Mouse (Mus musculus): ENCODE measurements around the gene Mybpc2.
A peak's percentile ranks its signal among the peaks of the same experiment; 100 is the strongest.

The Mybpc2 gene

DNA sequence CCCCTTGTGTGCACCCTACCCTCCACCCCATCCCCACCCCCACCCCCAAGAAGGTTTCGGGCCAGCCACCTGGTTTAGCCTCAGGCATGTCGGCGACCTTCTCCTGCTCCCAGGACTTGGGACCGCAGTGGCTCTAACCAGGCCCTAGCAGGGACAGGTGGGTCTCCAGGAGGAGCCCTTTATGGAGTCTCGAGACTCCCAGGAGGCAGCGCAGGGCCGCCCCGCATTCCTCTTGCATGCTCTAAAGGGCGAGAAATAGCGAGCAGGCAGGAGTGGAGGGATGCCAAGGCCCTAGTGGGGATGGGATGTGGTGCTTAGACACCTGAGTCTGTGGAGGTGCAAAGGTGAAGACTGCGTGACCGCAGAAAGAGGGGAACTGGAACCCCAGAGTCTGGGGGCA, at the start of gene Mybpc2:
Gene Mybpc2, minus strand, starts transcription at position 155 of the 400 bp plus-strand sequence.
- DNase-seq (ENCODE audit: low spot score) = no peak

DNA sequence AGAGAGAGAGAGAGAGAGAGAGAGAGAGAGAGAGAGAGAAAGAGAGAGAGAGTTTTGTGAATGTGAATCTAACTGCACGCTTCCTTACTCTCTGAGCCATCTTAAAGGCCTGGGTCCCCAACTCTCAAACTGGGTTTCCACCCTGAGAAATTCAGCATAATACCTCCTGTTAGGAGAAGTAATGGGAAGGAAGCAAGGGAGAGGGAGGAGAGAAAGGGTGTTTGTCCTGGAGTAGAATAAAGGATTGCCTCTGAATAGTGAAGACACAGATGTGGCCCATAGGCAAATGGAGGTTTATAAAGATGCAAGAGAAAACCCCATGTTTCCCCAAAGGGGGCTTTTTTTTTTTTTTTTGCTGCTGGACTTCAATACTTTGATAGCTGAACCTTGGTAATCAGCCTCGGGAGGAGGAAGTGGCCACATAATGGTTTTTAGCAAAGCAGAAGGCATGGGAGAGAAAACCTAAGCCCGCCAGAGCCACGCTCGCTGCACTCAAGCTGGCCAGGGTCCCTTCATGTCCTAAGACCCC, 48.6 kb upstream of the Mybpc2 start:
- DNase-seq (ENCODE audit: low spot score) = no peak

DNA sequence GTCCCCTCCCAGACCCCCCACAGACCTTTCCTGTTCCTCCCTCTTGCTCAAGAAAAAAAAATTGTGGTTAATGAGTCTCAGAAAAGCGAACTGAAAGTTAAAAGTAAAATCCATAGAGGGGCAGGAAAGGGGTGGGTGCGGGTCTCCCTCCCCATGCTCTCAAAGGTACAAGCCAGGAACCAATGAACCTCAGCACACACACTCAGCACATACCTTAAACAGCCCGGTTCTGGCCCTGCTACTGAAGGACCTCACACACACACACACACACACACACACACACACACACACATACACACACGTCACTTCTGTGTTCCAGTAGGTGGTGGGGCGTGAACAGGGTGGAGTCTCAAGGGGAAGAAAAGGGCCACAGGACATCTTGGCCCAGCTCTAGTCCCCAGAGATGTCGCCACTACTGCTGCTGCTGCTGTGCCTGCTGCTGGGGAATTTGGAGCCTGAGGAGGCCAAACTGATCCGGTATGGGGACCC, 47.8 kb upstream of the Mybpc2 start, which contains the start of gene Napsa:
Gene Napsa, plus strand, starts transcription at position 168 of the 489 bp plus-strand sequence.
- DNase-seq (ENCODE audit: low spot score) = no peak

DNA sequence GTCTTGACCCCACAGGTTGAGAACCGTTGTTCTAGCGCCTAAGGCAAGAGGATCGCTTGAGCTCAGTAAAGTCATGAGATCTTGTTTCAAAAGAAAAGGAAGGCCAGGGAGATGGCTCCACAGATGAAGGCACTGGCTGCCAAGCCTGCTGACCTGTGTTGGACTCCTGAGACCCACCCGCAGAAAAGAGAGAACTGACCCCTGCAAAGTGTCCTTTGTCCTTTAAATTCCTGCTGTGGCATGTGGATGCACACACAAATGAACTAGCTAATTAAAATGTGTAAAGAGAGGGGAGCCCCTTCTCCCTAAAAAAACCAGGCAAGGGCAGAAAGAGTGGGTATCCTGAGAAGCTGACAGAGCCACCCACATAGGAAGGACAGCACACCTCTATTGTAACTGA, 47.4 kb upstream of the Mybpc2 start:
- no peak for DNase-seq (ENCODE audit: low spot score)

DNA sequence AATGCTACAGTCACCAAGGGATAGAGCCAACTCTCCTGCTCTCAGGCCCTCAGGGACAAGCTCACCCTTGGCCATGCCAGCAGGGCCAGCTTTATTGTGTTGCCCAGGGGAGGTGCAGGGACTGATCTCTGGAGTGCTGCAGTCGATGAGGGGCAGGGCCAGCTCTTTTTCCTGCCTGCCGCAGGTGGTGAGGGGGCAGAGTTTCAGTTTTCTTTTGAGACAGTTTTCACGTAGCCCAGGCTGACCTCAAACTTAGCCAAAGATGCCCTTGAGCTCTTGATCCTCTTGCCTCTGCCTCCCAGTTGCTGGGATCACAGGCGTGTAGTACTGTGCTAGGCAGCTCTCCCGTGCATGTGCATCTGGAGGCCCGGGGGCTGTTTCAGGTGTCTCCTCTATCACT, 46.5 kb upstream of the Mybpc2 start:
- no peak for DNase-seq (ENCODE audit: low spot score)

DNA sequence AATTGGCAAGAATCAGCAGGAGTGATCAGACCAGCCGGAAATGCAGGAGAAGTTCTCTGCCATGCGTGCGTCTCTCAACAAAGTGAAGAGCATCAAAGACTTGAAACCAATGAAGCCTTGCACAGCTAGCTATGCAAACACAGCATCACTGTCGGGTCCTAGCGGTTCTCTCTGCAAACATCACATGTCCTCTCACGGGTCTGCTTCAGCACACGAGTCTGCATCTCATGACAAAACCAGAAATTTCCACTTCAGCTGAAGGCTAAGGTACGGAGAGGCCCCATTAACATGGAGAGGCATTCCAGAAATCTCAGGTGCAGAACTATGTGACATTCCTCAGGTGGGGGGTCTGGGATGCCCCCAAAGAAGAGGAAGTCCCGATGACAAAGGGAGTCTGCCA, 44.3 kb upstream of the Mybpc2 start:
- no peak for DNase-seq (ENCODE audit: low spot score)

DNA sequence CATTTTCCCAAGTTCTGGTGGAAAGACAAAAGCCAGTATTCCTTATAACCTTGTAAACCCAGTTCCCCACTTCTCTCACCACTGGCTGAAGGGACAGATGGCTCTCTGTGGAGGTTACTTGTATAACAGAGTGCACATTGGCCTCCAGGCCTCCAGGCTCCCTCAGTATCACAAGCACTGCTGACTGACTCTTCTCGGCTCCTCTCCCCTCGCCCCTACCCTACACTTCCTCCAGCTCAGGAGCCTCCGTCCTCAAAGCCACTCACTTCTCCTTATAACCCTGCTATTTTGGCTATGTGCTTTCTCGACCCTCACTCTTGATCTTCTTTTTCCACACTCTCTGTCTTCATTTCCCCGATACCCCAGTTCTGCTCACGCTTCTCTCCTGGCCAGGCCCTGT, 41.0 kb upstream of the Mybpc2 start:
- no peak for DNase-seq (ENCODE audit: low spot score)

DNA sequence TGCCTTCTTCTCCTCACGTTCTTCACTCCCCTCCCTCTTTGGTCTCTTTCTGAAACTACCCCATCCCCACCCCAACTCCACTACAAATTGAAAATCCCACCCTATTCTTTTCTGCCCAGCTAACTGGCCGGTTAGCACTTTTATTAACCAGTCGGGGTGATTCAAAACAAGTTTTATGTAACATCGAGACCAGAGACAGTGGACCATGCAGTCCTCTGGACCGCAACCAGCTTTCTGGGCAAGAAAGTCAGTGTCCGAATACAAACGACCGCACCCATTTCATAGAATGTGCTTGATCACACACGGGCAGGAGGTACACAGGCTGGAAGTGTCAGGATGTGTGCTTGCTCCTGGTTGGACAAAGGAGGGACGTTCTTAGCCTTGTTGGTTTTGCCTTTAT, 40.0 kb upstream of the Mybpc2 start:
- no peak for DNase-seq (ENCODE audit: low spot score)

DNA sequence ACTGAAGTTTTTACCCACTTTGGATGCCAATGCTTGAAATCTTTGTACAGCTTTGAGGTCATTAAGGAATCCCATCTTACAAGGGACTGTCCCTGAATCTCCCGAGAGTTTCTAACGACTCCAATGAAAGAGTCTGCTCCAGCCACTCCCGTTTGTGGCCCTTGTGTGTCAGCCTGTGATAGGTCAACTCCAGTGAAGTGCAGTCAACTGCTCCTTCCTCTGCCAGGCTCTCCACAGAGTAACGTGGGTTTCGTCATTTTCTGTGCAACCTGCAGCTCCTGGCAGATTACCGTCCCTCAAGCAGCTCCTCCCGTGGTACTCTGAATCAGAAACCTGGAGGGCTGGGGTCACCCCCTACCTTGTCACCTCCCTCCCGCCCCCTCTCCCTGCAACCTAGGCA, 38.8 kb upstream of the Mybpc2 start:
- DNase-seq (ENCODE audit: low spot score) = no peak

DNA sequence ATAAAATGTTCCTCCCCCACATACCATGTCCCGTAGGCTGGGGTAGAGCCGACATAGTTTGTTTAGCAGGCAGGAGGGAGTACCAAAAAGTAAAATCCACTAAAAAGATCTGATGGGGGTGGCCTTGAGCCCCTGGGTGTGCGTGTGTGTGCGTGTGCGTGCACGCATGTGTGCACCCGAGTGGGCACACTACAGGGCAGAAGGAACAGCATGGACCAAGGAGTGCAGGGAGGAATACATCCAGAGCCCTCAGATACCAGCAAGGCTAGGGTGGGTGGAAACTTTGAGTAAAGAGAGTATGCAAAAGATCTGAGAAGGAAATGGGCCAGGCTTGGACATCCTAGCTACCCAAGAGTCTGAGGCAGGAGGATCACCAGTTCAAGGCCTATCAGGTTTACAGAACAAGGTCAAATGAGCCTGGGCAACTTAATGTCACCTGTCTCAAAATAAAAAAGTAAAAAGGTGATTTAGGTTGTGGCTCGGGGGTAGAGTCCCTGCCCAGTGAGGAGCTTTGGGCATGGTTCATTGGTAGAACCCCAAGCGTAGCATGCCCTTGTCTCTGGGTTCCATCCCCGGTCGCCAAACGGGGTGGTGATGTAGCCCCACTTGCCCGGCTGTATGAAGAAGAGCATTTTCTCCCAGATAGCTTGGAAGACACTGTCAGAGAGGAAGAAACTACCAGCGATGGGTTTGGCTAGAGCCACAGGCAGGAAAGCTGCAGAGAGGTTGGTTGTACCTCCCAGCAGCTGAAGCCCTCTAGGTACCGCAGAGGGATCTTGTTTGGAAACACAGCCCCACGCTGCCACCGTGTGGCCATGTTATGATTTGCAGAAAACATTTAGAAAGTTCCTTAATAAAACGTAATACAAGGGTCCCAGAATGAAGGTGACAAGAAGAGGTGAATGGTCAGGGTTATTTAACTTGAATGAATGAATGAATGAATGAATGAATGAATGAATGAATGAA, 36.3 kb upstream of the Mybpc2 start:
- peak; percentile 89 for DNase-seq (ENCODE audit: low spot score)

DNA sequence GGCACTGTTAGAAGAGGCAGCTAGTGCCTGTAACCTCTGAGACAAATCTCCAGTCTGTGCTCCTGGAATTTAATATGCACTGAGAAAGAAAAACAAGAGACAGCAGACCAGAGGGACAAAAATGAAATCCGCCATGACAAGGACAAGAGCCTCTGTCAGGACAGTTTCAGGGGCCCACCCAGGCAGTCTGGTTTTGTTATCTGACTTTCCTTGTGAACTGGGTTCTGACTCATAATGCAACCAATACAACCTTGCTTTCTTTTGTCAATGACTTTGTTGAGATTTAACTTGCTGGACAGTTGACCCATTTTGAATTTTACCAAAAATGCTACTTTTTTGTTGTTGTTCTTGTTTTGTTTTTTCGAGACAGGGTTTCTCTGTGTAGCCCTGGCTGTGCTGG, 33.2 kb upstream of the Mybpc2 start:
- DNase-seq (ENCODE audit: low spot score) = no peak

DNA sequence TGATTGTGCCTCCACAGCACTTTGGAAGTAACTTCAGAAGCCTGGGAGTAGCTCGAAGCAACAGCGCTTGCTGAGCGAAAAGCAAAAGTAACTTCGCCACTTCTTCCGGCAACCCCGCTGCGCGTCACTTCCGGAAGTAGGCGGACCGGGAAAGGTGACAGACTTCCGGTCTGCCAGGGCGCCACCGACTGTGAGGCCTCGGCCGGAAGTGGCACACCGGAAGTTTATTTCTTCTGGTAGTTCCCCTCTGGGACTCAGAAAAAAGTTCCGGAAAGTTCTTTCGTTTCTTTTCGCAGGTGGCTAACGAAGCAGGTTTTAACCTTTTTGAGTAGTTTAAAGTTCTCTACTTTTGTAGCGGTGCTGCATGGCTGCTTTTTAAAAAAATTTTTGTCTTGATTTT, 29.4 kb upstream of the Mybpc2 start, which contains the start of gene Nr1h2:
Gene Nr1h2, minus strand, starts transcription at position 126 of the 400 bp plus-strand sequence.
- DNase-seq (ENCODE audit: low spot score) = peak; percentile 97

DNA sequence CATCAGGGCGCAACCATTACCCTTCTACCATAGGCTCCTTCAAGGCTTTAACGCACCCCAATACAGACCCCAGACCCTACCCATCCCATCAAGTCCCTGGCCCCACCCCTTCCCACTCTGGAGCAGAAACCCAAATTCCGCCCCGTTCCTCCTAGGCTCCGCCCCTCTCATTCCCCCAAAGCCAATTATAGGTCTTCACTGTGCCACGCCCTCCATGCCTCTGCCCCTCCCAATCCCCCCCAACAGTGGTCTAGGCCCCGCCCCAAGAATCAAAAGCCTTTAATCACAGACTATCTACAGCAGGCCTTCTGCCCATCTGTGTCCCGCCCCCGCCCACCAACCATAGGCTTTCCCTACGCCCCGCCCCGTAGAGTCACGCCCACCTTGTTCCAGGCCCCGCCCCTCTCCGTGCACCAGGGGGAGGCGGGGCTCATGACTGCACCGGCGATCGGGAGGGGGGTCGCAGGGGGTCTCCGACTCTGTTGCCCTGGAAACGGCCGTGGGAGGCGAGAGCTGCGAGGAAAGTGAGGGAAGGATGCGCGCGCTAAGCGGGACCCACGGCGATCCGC, 28.8 kb upstream of the Mybpc2 start:
- peak; percentile 93 for DNase-seq (ENCODE audit: low spot score)

DNA sequence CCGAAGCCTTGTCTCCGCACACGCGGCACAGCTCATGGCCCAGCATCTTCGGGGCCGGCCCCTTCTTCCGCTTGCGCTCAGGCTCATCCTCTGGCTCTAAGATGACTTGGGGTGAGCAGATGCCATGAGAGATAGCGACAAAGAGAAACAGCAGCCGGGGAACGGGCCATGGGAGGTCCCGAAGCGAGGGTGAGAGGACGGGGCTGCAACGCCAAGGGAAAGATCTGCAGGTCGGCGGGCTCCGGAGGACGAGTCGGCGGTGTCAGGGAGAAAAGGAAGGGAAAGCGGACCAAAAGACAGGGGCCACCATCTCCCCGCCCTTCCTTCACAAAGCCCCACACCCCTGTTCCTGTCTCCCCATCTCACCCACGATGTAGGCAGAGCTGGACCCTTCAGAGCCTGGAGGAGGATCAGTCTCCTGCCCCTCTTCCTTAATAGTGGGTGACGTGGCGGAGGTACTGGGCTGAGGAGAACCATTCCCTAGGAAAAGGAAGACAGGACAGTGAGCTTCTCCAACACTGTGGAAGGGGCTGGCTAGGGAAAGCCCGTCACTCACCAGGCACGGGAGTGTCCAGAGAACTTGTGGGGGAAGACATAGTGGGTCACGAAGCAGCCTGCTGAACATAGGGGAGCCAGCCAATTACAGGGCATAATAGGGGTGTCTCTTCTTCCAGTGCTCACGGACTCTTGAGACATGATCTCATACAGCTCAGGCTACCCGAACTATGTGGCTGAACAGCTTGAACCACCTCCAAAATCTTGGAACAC, 27.9 kb upstream of the Mybpc2 start:
- no peak for DNase-seq (ENCODE audit: low spot score)

DNA sequence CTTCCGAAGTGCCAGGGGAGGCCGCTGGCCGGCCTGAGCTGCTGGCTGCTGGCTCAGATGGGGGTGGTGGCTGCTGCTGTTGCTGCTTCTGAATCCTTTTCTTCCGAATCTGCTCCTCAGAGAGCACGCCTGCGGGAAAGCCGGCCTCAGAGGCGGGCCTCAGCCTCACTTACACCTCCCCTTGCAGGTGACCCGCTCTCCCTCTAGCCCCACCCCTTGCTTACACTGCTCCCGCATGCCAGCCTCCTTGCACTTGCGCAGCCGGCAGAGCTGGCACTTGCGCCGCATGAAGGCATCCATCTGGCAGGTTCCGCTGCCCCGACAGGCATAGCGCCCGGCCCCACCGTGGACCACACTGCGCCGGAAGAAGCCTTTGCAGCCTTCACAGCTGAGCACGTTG, 27.3 kb upstream of the Mybpc2 start:
- no peak for DNase-seq (ENCODE audit: low spot score)

DNA sequence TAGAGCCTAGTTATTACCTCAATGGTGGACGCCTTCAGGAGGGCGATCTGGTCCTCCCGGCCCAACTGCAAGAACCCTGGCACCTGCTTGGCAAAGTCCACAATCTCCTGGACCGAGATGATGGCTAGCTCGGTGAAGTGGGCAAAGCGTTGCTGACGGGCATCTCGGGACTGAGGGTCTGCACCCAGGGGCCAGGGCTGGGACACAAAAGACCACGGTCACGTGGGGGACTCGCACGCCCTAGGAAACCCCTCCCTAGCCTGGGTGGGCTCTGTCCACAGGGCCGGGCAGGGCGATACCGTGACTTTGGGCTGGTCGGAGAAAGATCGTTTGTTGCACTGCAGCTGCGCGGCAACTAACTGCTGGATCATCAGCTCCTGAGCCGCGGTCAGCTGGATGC, 26.8 kb upstream of the Mybpc2 start:
- DNase-seq (ENCODE audit: low spot score) = no peak

DNA sequence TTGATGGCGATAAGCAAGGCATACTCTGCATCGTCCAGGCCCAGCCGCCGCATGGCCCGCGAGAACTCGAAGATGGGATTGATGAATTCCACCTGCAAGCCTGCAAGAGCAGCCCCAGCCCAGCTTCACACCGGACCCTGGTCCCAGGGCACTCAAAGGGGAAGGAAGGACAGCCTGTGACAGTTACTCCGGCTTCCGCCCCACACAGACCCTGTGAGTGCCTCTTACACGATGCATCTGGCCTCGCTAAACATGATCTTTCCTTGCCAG, 25.9 kb upstream of the Mybpc2 start:
- no peak for DNase-seq (ENCODE audit: low spot score)

DNA sequence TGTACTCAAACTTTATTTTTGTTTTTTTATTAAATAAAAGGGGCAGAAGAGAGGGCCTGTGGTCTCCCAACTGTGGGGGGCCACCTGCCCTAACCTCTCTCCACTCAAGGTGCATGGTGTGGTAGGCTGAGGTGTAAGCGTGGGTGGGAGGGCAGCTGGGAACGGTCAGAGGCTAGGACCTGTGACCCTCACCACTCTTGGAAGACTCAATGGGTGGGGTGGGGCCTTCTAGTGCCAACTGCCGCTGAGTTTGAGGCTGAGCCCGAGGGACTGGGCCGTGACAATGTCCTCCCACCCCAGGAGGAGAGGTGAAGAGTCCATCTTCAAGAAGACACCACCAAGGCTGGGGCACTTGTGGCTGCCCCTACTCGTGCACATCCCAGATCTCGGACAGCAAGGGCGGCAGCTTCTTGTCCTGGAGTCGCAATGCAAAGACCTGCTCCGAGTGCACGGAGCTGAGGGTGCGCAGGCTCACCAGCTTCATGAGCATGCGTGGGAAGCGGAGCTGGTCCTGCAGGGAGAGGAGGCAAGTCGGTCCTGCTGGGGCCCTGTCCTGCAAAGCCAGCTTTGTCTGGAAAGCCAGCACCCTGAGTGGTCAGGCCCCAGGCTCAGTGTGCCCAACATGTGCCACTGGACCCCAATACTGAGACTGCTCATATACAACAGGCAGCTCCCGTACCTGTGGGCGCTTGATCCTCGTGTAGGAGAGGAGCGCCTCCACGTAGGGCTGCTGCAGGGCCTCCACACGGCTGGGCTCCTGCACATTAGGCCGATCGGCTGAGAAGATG, 25.4 kb upstream of the Mybpc2 start:
- DNase-seq (ENCODE audit: low spot score) = no peak

DNA sequence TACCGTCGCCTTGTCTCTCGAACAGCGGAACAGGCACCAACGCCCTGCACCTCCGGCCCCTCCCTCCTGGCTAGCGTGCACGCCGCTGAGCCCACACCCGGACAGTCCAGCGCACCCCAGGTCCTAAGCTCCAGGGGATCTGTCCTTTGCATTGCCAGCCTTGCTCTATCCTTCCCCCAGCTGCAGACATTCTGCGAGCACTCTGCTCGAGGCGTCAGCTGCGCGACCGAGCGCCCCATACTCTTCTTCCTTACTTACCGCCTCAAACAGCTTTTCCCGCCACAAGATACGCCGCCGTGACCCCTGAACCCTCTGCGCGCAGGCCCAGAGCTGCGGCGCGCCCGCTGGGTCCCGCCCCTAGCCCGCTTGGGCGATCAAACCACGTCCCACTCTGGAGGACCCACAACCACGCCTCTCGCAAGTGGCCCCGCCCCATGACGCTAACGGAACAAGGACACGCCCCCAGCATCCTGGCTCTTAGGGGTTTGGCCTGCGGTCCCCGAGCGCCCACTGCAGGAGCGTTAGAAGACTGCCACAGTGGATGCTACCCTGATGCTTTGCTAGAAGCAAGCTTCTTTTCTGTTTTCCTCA, 24.1 kb upstream of the Mybpc2 start, which contains the start of gene Pold1:
Gene Pold1, minus strand, starts transcription at position 353 of the 591 bp plus-strand sequence.
- DNase-seq (ENCODE audit: low spot score) = peak; percentile 100

DNA sequence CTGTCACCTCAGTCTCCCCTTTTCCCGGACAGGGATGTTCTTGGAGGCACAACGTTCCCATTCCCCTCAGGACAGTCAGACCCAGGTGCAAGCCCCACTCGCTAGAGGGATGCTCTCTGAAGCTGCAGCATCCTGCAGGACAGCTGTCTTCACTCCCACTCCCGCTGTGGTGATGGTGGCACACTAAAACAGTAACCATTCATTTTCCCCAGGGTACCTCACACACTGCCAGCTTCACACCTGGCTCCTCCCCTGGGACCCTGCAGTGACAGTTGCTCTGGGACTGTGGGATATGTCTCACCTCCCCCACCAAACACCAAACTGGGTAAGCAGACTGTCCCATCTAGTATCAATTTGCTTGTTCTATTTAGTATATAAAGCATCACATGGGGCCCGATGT, 23.3 kb upstream of the Mybpc2 start:
- DNase-seq (ENCODE audit: low spot score) = no peak

DNA sequence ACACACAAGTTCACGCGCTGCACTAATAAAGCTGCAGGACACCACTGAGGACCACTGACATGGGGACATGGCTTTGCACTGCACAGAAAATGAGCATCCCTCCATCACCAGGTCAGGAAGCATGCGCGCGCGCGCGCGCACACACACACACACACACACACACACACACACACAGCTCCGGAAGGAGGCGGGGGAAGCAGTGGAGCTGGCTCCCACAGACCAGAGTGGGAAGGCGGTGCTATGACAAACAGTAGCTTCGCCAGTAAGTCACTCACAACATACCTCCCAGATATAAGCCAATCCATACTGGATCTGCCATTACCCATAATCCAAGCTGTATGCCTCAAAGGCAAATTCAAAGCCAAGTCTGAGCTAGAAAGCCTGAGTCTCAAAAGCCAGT, 22.6 kb upstream of the Mybpc2 start:
- no peak for DNase-seq (ENCODE audit: low spot score)
